Mouse (Mus musculus) heart, embryonic 14.5 days (tissue): Measurements from ENCODE around the gene Nr2e1. TPM values are rescaled to one million over a fixed set of nuclear protein-coding genes. Genes with fewer than 3 reads are reported as not detected.
A peak's percentile ranks its signal among the peaks of the same experiment; 100 is the strongest.

ENCODE experiments used
- ATAC-seq: fragments of 200-750 bp; cut with Nextera tagmentation; 2 replicates; pipeline ENCODE4 v1.8.0; 2017; ENCODE audit warnings: low read depth, moderate TSS enrichment; ENCODE audit not compliant: insufficient number of reproducible peaks, insufficient read depth, low FRiP score
- H3K27ac ChIP-seq, 2 experiments: fragments of 200-500 bp in 1 of 2; fragments of 300-500 bp in 1 of 2; sonication (generic) in 1 of 2; replicated peaks in 1 of 2; 2 replicates each; pipeline ENCODE4 v1.5.1; 2012 to 2014; ENCODE audit warnings: low read depth in 2 of 2, low read length in 2 of 2, control low read depth in 1 of 2, mild to moderate bottlenecking in 1 of 2, mixed read lengths in 1 of 2; ENCODE audit not compliant: control insufficient read depth in 1 of 2, insufficient read depth in 1 of 2
- H3K27me3 ChIP-seq: fragments of 300-500 bp; sonication (generic); 2 replicates; pipeline ENCODE4 v1.6.1; 2014; ENCODE audit warnings: mild to moderate bottlenecking, low read length, control low read depth; ENCODE audit not compliant: control insufficient read depth, insufficient read depth
- H3K36me3 ChIP-seq: fragments of 300-500 bp; sonication (generic); 2 replicates; pipeline ENCODE4 v1.6.1; 2014; ENCODE audit warnings: mild to moderate bottlenecking, control low read depth, low read length, mixed read lengths; ENCODE audit not compliant: control insufficient read depth, insufficient read depth
- H3K4me1 ChIP-seq, 2 experiments: fragments of 200-500 bp in 1 of 2; fragments of 300-500 bp in 1 of 2; sonication (generic) in 1 of 2; 2 replicates each; pipeline ENCODE4 v1.6.1; 2012 to 2014; ENCODE audit warnings: low read length in 2 of 2, control low read depth in 1 of 2, mixed read lengths in 1 of 2; ENCODE audit not compliant: control insufficient read depth in 2 of 2, insufficient read depth in 2 of 2
- H3K4me2 ChIP-seq: fragments of 300-500 bp; sonication (generic); 2 replicates; pipeline ENCODE4 v1.6.1; 2014; ENCODE audit warnings: mild to moderate bottlenecking, low read length
- H3K4me3 ChIP-seq, 2 experiments: fragments of 200-500 bp in 1 of 2; fragments of 300-500 bp in 1 of 2; sonication (generic) in 1 of 2; 2 replicates each; pipeline ENCODE4 v1.5.1; 2012 to 2014; ENCODE audit warnings: low read length in 2 of 2, mild to moderate bottlenecking in 2 of 2, control low read depth in 1 of 2, low read depth in 1 of 2, moderate library complexity in 1 of 2; ENCODE audit not compliant: control insufficient read depth in 1 of 2, insufficient read depth in 1 of 2
- H3K9ac ChIP-seq: fragments of 300-500 bp; sonication (generic); 2 replicates; pipeline ENCODE4 v1.6.1; 2014; ENCODE audit warnings: mild to moderate bottlenecking, low read length
- H3K9me3 ChIP-seq: fragments of 300-500 bp; sonication (generic); 2 replicates; pipeline ENCODE4 v1.6.1; 2016; ENCODE audit warnings: low read length, control low read depth; ENCODE audit not compliant: control insufficient read depth
- WGBS: fragments of 180-500 bp; shearing (Covaris S2); extraction: QIAGEN DNeasy Blood & Tissue Kit; methylation state at CpG from one replicate; pipeline ENCODE4 v1.1.7; 2014; 5-methylcytosine and 5-hydroxymethylcytosine counted together
- polyA plus RNA-seq: library from polyadenylated mRNA; unstranded; fragments of >200 nt; fragmentation: Nextera tagmentation; extraction: Ambion mirVana; gene quantifications from 2 replicates; pipeline ENCODE4 v1.2.1, GENCODE M21; 2014

The Nr2e1 gene
- polyA plus RNA-seq, 1 experiment from 2014 or later = not detected

DNA sequence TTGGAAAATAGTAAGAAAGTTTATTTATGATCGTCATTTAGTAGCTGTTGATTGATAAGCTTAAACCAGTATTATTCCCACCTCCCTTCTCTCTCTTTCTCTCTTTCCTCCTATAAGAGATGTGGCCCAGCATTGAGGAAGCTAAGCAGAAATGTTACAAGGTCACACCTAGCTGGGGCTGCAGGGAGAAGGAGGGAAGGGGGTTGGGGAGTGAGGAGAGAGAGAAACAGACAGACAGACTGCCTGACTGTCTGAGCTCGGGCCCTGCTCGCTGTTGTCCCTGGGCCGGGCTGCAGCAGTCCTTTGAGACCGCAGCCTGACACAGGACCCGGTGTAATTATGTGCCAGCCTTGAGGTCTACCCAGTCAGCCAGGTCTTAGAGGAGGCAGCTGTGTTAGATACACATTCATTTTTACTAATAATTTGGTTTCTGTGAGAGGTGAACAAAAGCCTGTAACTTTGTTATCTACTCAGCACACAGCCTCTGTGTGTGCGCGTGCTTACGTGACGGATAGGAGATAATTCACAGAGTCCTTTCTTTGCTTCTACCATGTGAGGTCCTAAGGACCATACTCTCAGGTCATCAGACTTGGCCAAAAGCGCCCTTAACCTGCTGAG, 49.5 kb downstream of the Nr2e1 start:
- Histone ChIP-seq H3K9ac (no peak overlapping the region), H3K4me3 (no peak overlapping the region), H3K27ac (no peak overlapping the region), H3K4me2 (no peak overlapping the region), H3K9me3 (no peaks in the 10 kb centered on the region), H3K4me1 (peaks cover 0 to 7% of the 10 kb centered on the region in 2 experiments; a peak in 2 of 4 replicates), H3K36me3 (peaks cover 68% of the 10 kb centered on the region), H3K27me3 (no peaks in the 10 kb centered on the region)
- ATAC-seq = no peak
- WGBS = 84% methylated on average over 11 of the region's 11 CpGs

DNA sequence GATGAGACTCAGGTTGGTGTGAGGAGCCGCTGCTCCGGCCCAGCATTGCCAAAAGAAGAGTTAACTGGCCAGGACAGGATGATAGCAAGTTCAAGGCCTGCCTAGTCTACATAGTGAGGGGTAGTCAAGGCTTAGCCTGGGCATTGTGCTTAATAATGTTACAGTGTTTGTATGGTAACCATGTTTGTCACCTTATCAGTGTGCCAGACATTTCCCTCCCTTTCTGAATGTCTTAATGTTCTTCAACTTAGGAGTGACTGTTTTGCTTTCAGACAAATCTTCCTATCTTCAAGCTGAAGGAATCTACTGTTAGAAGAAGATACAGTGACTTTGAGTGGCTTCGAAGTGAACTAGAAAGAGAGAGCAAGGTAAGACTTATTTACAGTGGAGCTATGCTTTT, 57.8 kb downstream of the Nr2e1 start:
- ATAC-seq = no peak
- H3K36me3 ChIP-seq = peaks cover 63% of the 10 kb centered on the region
- WGBS = 90% methylated on average over 3 of the region's 3 CpGs

DNA sequence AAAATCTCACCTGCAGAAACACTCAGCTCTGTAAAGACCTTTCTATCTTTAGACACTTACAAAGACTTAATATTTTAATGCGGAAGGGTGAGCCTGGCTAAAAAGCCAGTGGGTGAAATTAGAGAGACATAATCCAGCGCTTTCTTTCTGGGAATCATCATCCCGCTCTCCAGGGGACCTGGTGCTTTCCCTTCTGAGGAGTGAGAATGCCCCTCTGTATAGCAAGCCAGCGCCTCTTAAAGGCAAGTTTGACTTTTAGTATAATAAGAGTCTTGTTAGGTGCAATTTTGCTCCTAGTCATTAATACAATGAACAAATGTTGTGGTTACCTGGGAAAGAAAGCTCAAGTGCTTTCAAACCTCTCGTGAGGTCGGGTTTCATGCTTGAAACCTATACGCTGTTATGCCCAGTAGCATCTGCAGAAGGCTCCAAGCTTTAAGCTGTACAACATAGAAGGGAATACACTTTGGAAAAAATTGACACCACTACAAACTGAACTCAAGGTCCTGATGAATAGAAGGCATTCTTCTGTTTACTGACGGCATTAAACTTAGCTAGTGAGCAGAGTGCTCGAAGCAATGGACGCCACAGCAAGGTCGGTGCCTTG, 59.8 kb downstream of the Nr2e1 start:
- no peak overlapping the region for H3K27ac ChIP-seq
- no peaks in the 10 kb centered on the region for H3K27me3 ChIP-seq
- H3K4me1 ChIP-seq = peaks cover 2 to 16% of the 10 kb centered on the region in 2 experiments
- no peak for ATAC-seq
- H3K36me3 ChIP-seq = peaks cover 43% of the 10 kb centered on the region
- no peaks in the 10 kb centered on the region for H3K9me3 ChIP-seq
- H3K4me3 ChIP-seq = no peak overlapping the region
- WGBS = 85% methylated on average over 11 of the region's 11 CpGs
- no peak overlapping the region for H3K4me2 ChIP-seq
- H3K9ac ChIP-seq = no peak overlapping the region

More for the DNA sequence above, 57.8 kb downstream of the Nr2e1 start:
- Histone ChIP-seq H3K27ac (no peak overlapping the region), H3K27me3 (no peaks in the 10 kb centered on the region), H3K4me1 (peaks cover 2 to 13% of the 10 kb centered on the region in 2 experiments), H3K4me2 (no peak overlapping the region), H3K4me3 (no peak overlapping the region), H3K9me3 (no peaks in the 10 kb centered on the region), H3K9ac (no peak overlapping the region)

DNA sequence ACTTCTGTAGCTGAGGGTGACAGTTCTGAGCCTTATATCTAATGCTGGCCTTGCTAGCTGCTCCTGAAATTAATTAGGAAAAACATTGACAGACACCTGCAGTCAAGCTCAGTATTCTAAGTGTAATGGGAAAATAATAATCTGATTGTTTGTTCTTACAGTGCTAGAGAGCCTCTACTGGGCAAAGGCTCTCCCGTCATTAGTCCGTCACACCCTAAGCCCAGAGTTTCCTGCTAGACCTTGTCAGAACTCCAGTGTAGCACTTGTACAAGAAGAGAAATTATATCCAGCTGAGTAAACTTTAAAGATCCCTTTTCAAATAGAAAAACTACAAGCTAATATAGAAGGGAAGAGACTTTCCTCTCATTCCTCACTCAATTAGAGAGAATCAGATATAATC, 60.5 kb downstream of the Nr2e1 start:
- Histone ChIP-seq H3K27me3 (no peaks in the 10 kb centered on the region), H3K9ac (no peak overlapping the region), H3K36me3 (peaks cover 36% of the 10 kb centered on the region), H3K4me2 (no peak overlapping the region), H3K9me3 (no peaks in the 10 kb centered on the region), H3K27ac (no peak overlapping the region), H3K4me1 (peaks cover 2 to 21% of the 10 kb centered on the region in 2 experiments), H3K4me3 (no peak overlapping the region)
- 54% methylated on average over 2 of the region's 2 CpGs for WGBS
- no peak for ATAC-seq

DNA sequence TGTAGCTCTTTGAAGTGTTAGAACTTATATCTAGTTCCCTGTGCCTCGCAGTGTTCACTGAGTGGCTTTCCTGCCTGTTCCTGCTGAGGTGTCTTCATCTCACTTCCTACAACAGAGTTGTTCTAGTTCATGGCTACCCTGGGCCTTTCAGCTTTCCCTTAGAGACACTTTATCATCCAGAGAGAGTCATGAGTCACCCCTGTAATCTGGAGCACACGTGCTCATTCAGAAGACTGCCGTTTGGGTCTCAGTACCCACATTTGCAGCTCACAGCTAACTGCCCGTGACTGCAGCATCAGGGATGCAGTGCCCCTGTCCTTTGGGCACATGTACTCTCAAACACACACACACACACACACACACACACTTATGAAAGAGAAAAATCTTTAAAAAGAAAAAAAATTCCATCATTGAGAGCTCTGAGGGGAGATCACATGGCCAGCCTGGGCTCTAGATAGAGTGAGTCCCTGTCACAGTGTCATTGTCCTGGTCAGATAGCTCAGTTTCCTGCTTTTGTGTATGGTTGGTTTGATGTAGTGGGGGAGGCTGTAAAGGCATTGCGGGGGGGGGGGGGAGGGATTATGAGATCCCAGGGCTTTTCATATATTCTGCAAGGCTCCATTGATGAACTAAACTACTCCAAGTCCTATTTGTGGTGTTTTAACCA, 62.0 kb downstream of the Nr2e1 start:
- 27% methylated on average over 5 of the region's 5 CpGs for WGBS
- no peaks in the 10 kb centered on the region for H3K9me3 ChIP-seq
- no peak overlapping the region for H3K4me2 ChIP-seq
- no peak; the same call in 1 of the 2 replicates for ATAC-seq
- no peak overlapping the region for H3K9ac ChIP-seq
- no peaks in the 10 kb centered on the region for H3K27me3 ChIP-seq
- H3K36me3 ChIP-seq = peaks cover 23% of the 10 kb centered on the region
- H3K4me3 ChIP-seq = no peak overlapping the region
- H3K4me1 ChIP-seq = peaks cover 2 to 23% of the 10 kb centered on the region in 2 experiments
- peak overlapping the region; percentile 62 to 67 for H3K27ac ChIP-seq

DNA sequence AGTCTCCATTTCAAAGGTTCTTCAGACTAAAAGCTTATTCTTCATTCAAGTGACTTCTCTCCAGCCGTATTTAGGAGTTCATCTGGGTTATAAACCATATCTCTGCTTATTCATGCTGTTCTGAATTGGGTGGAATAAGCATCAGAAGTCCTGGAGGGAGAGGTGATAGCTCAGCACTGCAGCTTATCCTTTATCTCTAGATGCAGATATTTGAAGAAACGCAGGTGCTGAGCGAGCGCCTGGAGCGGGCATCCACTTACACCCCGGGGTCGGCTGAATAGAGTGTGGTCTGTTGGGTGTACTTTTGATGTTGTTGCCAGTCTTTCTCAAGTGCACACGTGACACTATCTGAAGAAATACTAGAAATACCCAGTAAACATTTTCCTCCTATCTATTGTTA, 65.1 kb downstream of the Nr2e1 start:
- Histone ChIP-seq H3K9ac (no peak overlapping the region), H3K27ac (no peak overlapping the region), H3K4me1 (peaks cover 2 to 23% of the 10 kb centered on the region in 2 experiments), H3K4me2 (no peak overlapping the region), H3K27me3 (no peaks in the 10 kb centered on the region), H3K36me3 (no peaks in the 10 kb centered on the region), H3K9me3 (no peaks in the 10 kb centered on the region), H3K4me3 (no peak overlapping the region)
- no peak for ATAC-seq
- 51% methylated on average over 8 of the region's 8 CpGs for WGBS

DNA sequence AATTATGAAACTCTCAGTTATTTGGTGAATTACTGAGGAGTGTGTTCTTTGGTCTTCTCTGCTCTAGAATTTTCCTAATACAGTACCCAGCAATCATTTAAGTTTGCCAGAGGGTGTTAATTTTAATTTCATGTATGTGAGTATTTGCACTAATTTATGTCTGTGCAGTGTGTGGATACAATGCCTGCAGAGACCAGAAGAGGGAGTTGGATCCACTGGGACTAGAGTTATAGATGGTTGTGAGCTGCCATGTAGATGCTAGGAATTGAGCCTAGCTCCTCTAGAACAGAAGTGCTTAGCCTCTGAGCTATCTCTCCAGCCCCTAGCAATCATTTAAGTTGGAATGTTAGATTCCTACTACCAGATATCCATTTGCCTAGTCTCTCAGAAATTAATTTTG, 69.3 kb downstream of the Nr2e1 start:
- no peak overlapping the region for H3K9ac ChIP-seq
- no peak overlapping the region for H3K27ac ChIP-seq
- no peaks in the 10 kb centered on the region for H3K9me3 ChIP-seq
- H3K4me3 ChIP-seq = no peak overlapping the region
- peaks cover 20% of the 10 kb centered on the region; the same call in 1 of the 2 replicates for H3K36me3 ChIP-seq
- ATAC-seq = no peak
- H3K4me1 ChIP-seq = peaks cover 0 to 14% of the 10 kb centered on the region in 2 experiments; a peak in 1 of 4 replicates
- H3K27me3 ChIP-seq = no peaks in the 10 kb centered on the region
- H3K4me2 ChIP-seq = no peak overlapping the region
